Mouse (Mus musculus): ENCODE measurements around the gene Zdhhc17. TPM values are rescaled to one million over a fixed set of nuclear protein-coding genes. Genes with fewer than 3 reads are reported as not detected.

Zdhhc17 gene
- polyA plus RNA-seq, 1 experiment from 2014 or later, result 23.4 TPM

DNA sequence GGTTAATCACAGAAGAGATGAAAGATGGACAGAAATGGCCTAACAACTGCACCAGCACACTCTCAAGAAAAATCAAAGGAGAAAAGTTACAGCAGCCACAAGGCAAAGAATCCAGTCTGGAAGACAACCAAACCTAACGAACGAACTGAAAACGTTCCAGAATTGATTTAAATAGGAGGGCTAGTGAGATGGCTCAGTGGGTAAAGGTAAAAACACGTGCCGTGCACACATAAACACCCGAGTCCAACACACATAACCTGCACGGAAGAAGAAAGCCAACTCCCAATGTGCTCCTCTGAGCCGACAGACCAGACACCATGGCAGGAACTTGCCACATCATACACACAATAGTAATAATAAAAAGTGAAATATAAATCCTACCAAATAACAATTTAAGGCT is 57.7 kb downstream of the Zdhhc17 start:
- H3K9me3 ChIP-seq (replicated peaks), result no peaks in the 10 kb centered on the region

DNA sequence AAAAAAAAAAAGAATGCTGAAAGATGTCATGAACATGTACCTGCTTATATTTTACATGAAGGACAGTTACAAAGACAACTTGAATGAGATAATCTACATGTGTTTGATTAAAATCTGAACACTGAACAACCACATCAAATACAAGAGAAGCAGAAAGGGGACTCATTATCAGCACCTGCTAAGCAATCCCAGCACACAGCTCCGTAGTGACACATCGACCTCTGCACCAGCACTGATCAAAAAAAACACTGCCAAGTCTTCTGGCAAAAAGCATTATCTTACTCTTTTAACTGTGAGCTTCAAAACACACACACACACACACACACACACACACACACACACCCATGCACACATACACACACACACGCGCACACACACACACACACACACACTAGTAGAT is 58.2 kb downstream of the Zdhhc17 start:
- H3K4me1 ChIP-seq, result peaks cover 4% of the 10 kb centered on the region; the same call in 1 of the 2 replicates
- no peak overlapping the region for H3K4me3 ChIP-seq (replicated peaks)
- H3K27ac ChIP-seq (replicated peaks), result no peak overlapping the region
- H3K36me3 ChIP-seq, result peaks cover 25% of the 10 kb centered on the region
- no peaks in the 10 kb centered on the region for H3K9me3 ChIP-seq (replicated peaks)
- no peak overlapping the region for H3K4me2 ChIP-seq (replicated peaks)
- no peaks in the 10 kb centered on the region for H3K27me3 ChIP-seq
- WGBS, result 76% methylated on average over 4 of the region's 4 CpGs
- no peak for ATAC-seq (ENCODE audit: insufficient number of reproducible peaks, low FRiP score, low TSS enrichment, low read depth)
- no peak overlapping the region for H3K9ac ChIP-seq

More for the DNA sequence above, 57.7 kb downstream of the Zdhhc17 start:
- H3K4me3 ChIP-seq (replicated peaks), result no peak overlapping the region
- peaks cover 23% of the 10 kb centered on the region for H3K36me3 ChIP-seq
- peaks cover 4% of the 10 kb centered on the region; the same call in 1 of the 2 replicates for H3K4me1 ChIP-seq
- no peak for ATAC-seq (ENCODE audit: insufficient number of reproducible peaks, low FRiP score, low TSS enrichment, low read depth)
- no peaks in the 10 kb centered on the region for H3K27me3 ChIP-seq
- no peak overlapping the region for H3K27ac ChIP-seq (replicated peaks)
- 75% methylated on average over 8 of the region's 8 CpGs for WGBS
- no peak overlapping the region for H3K4me2 ChIP-seq (replicated peaks)
- no peak overlapping the region for H3K9ac ChIP-seq

DNA sequence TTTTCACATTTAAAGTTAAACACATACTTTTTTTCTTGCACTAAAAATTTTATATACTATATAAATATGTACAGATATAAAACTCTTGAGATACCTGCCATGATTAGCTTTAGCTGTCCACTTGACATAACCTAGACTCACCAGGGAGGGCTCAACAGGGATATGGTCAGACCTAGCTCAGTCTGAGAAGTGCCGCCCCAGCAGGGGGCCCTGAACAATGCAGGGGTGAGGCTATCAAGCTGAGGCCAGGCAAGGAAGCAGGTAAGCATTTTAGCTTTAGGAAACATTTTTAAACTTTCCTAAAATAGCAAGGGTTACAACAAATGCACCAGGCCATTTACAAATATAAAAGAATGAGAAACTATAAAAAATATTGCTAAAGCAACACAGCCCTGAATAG is 58.8 kb downstream of the Zdhhc17 start:
- no peak overlapping the region for H3K4me2 ChIP-seq (replicated peaks)
- no peak for ATAC-seq (ENCODE audit: insufficient number of reproducible peaks, low FRiP score, low TSS enrichment, low read depth)
- WGBS, result 88% methylated on average over 1 of the region's 1 CpGs

DNA sequence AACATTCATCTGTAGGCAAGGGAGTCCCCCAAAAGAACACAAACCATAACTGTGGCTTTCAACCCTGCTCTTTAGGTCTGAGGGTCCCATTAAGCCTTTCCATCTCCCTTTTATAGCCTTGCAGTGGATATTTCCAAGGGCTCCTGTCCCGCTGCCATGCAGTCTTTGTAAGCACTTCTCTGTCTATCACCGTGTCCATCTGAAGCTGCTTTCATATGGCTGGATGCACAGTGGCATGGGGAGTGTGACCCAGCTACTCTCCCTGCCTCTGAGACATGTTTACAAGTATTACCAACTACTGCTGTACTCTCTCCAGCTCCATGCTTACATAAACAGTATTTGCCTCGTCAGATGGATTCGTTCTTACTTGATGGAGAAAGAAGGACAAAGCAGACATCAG is 62.4 kb downstream of the Zdhhc17 start:
- Histone ChIP-seq H3K36me3 (peaks cover 36% of the 10 kb centered on the region), H3K4me3 (replicated peaks) (no peak overlapping the region), H3K9me3 (replicated peaks) (no peaks in the 10 kb centered on the region), H3K27ac (replicated peaks) (no peak overlapping the region), H3K27me3 (no peaks in the 10 kb centered on the region), H3K9ac (no peak overlapping the region), H3K4me1 (no peaks in the 10 kb centered on the region), H3K4me2 (replicated peaks) (no peak overlapping the region)
- WGBS, result 79% methylated on average over 4 of the region's 4 CpGs
- ATAC-seq (ENCODE audit: insufficient number of reproducible peaks, low FRiP score, low TSS enrichment, low read depth), result no peak

More for the DNA sequence above, 58.8 kb downstream of the Zdhhc17 start:
- no peak overlapping the region for H3K9ac ChIP-seq
- no peaks in the 10 kb centered on the region for H3K27me3 ChIP-seq
- H3K36me3 ChIP-seq, result peaks cover 29% of the 10 kb centered on the region
- H3K27ac ChIP-seq (replicated peaks), result no peak overlapping the region
- no peak overlapping the region for H3K4me3 ChIP-seq (replicated peaks)
- peaks cover 4% of the 10 kb centered on the region; the same call in 1 of the 2 replicates for H3K4me1 ChIP-seq
- H3K9me3 ChIP-seq (replicated peaks), result no peaks in the 10 kb centered on the region

DNA sequence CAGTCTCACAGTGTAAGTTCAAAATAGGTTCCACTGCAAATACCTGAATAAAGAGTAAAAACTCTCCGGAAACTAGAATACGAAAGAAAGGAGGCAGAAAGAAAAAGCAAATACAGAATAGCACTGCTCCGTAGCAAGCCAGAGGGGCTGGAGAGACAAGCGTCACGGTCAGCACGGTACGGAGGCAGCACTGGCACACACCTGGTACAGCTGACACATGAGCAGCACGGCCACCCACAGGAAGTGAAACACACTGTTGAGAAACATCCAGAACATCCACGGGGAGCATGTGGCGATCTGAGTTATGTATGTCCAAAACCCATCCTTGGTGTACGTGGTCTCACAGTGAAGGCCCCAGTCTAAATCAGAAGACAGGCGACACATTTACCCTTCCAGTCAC is 64.0 kb downstream of the Zdhhc17 start:
- WGBS, result 80% methylated on average over 12 of the region's 12 CpGs
- Histone ChIP-seq H3K4me2 (replicated peaks) (no peak overlapping the region), H3K4me1 (no peaks in the 10 kb centered on the region), H3K27me3 (no peaks in the 10 kb centered on the region), H3K27ac (replicated peaks) (no peak overlapping the region), H3K4me3 (replicated peaks) (no peak overlapping the region), H3K9me3 (replicated peaks) (no peaks in the 10 kb centered on the region), H3K36me3 (peaks cover 40% of the 10 kb centered on the region), H3K9ac (no peak overlapping the region)
- no peak for ATAC-seq (ENCODE audit: insufficient number of reproducible peaks, low FRiP score, low TSS enrichment, low read depth)

DNA sequence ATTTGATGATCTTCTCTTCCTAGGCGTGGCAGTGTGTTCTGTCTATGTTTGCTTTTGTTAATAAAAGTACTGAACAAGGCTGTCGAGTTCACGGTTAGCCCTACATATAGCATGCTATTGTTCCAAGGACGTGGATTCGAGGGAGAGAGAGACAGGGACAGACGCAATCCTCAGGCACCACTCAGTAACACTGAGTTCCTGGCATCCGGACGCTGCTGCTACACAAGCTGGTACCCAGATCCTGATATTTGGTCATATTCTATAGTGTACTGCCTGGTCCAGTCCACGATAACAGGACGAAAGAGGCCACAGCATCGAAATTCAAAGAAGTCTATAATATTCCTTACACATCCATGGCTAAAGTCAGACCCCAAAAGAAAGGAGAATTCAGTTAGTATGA is 65.8 kb downstream of the Zdhhc17 start:
- no peaks in the 10 kb centered on the region for H3K4me1 ChIP-seq
- no peak overlapping the region for H3K27ac ChIP-seq (replicated peaks)
- H3K36me3 ChIP-seq, result peaks cover 31% of the 10 kb centered on the region
- no peaks in the 10 kb centered on the region for H3K27me3 ChIP-seq
- no peak for ATAC-seq (ENCODE audit: insufficient number of reproducible peaks, low FRiP score, low TSS enrichment, low read depth)
- H3K9ac ChIP-seq, result no peak overlapping the region
- no peak overlapping the region for H3K4me3 ChIP-seq (replicated peaks)
- H3K9me3 ChIP-seq (replicated peaks), result no peaks in the 10 kb centered on the region
- 90% methylated on average over 11 of the region's 11 CpGs for WGBS
- H3K4me2 ChIP-seq (replicated peaks), result no peak overlapping the region

DNA sequence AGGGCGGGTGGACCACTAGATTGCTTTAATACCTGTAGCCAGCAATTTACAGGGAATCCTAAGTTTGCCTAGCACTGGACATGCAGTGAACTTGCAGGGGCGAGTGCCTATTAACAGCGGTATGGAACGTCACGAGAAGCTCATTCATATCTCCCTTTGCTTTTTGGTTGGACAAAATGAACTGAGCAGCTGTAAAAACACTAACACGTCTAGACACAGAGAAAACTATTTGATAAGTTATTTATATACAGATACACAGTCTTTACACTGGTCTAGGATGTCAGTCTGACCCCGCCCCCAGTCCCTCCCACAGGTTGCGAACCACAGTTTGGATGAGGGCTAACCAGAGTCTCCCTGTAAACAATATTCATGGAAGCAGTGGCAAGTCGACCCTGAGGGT is 67.1 kb downstream of the Zdhhc17 start:
- no peaks in the 10 kb centered on the region for H3K9me3 ChIP-seq (replicated peaks)
- H3K4me2 ChIP-seq (replicated peaks), result no peak overlapping the region
- H3K27me3 ChIP-seq, result no peaks in the 10 kb centered on the region
- WGBS, result 83% methylated on average over 9 of the region's 9 CpGs
- ATAC-seq (ENCODE audit: insufficient number of reproducible peaks, low FRiP score, low TSS enrichment, low read depth), result no peak
- H3K27ac ChIP-seq (replicated peaks), result no peak overlapping the region
- no peak overlapping the region for H3K9ac ChIP-seq
- H3K4me3 ChIP-seq (replicated peaks), result no peak overlapping the region
- H3K4me1 ChIP-seq, result no peaks in the 10 kb centered on the region
- peaks cover 39% of the 10 kb centered on the region for H3K36me3 ChIP-seq

DNA sequence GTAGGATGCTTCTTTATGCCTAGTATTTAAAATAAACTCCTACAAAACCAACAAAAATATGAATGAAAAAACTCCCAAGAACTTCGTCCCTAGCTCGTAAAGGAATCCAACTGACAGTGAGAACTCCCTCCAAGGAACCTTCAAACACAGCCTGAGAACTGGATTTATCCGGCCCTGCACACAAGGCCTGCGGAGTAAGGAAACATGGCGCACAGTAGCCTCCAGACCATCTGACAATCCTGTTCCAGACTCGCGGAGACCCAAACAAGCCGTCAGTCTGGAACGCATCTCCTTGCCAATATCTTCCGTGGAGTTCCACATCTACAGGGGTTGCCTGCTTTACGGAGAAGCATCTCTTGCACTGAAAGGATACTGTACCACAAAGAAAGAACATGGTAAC is 68.0 kb downstream of the Zdhhc17 start:
- ATAC-seq (ENCODE audit: insufficient number of reproducible peaks, low FRiP score, low TSS enrichment, low read depth), result no peak
- H3K9me3 ChIP-seq (replicated peaks), result no peaks in the 10 kb centered on the region
- no peak overlapping the region for H3K27ac ChIP-seq (replicated peaks)
- H3K4me3 ChIP-seq (replicated peaks), result no peak overlapping the region
- no peak overlapping the region for H3K9ac ChIP-seq
- peaks cover 34% of the 10 kb centered on the region for H3K36me3 ChIP-seq
- no peaks in the 10 kb centered on the region for H3K4me1 ChIP-seq
- H3K27me3 ChIP-seq, result no peaks in the 10 kb centered on the region
- no peak overlapping the region for H3K4me2 ChIP-seq (replicated peaks)
- WGBS, result 93% methylated on average over 11 of the region's 11 CpGs

DNA sequence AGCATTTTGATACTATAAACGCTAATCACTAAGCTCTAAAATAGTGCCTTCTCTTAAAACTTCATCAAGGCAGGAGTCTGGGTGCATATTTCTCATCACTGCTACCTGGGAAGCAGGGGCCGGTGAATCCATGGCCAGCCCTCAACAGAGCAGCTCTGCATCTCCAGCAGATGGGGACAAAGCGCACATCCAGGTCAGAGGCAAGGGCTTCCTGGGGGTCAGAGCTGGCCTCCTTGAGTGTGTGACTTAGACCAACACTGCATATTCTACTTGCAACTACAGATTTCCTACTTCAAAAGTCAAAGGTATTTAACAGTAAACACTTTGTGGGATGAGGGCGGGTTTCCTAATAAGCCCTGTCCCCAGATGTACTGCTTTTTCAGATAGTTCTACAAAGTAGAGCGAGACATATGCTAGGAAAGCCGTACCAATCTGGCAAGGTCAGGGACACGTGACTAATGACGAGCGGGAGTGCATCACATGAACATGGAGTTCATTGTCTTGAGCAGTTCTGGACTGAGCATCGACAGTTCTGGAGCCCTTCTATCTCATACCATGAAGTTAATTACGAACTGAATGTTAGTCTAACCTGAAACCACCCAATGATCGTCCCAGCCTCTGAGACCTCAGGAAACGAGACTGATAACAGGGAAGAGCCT is 69.1 kb downstream of the Zdhhc17 start:
- H3K36me3 ChIP-seq, result peaks cover 26% of the 10 kb centered on the region
- H3K4me1 ChIP-seq, result no peaks in the 10 kb centered on the region
- H3K9ac ChIP-seq, result no peak overlapping the region
- ATAC-seq (ENCODE audit: insufficient number of reproducible peaks, low FRiP score, low TSS enrichment, low read depth), result no peak
- no peak overlapping the region for H3K27ac ChIP-seq (replicated peaks)
- H3K9me3 ChIP-seq (replicated peaks), result no peaks in the 10 kb centered on the region
- no peak overlapping the region for H3K4me2 ChIP-seq (replicated peaks)
- no peak overlapping the region for H3K4me3 ChIP-seq (replicated peaks)
- no peaks in the 10 kb centered on the region for H3K27me3 ChIP-seq
- WGBS, result 86% methylated on average over 13 of the region's 13 CpGs

DNA sequence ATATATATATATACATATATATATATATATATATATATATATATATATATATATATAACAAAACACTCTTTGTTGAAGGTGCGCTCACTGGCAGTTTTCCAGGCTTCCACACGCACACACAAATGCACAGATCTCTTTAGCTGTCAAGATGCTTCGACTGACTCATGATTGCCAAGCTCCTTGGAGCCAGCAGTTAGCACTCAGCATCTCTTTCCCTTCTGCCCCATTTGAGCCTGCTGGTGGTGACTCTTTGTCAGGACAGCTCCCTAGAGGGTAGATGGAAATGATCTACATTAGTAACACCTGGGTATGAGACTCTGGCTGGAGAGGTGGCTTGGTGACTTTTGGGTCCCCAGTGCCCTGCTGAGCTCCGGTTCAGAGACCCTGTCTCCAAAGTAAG is 70.2 kb downstream of the Zdhhc17 start:
- Histone ChIP-seq H3K27me3 (no peaks in the 10 kb centered on the region), H3K4me3 (replicated peaks) (no peak overlapping the region), H3K4me1 (no peaks in the 10 kb centered on the region), H3K36me3 (peaks cover 26% of the 10 kb centered on the region), H3K27ac (replicated peaks) (no peak overlapping the region), H3K9ac (no peak overlapping the region), H3K4me2 (replicated peaks) (no peak overlapping the region), H3K9me3 (replicated peaks) (no peaks in the 10 kb centered on the region)
- 75% methylated on average over 4 of the region's 4 CpGs for WGBS
- peak; percentile 47; the same call in 1 of the 2 replicates for ATAC-seq (ENCODE audit: insufficient number of reproducible peaks, low FRiP score, low TSS enrichment, low read depth)

DNA sequence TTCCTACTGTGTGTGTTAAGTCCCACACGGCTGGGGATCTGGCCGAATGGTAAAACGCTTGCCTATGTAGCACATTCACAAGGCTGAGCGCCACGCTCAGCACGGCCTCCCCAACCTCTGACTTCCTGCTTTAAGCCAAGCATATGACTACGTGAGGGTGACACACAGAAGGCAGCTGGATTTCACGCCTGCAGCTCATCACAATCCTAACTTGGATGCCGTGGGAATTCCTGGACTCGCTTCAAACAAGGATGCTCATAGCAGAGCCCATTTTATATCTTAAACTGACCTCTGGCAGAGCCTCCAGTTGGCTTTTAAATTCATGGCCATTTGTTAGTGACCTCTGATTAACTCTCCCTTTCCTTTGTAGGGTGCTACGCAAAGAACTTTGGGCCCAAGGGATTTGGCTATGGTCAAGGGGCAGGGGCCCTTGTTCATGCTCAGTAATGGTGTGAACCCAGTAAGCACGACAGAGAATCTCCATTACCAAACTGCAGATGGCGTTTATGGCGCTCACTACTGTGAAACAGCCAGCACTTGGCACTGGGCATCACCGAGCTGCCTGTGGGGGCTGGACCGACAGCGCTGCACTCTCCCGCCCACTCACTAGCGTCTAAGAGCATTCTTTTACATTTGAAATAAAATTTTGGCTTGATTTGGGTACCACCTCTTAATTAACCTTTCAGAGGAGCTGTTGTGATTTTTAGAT is 70.9 kb downstream of the Zdhhc17 start:
- no peaks in the 10 kb centered on the region for H3K4me1 ChIP-seq
- no peak for ATAC-seq (ENCODE audit: insufficient number of reproducible peaks, low FRiP score, low TSS enrichment, low read depth)
- H3K36me3 ChIP-seq, result peaks cover 23% of the 10 kb centered on the region
- H3K27ac ChIP-seq (replicated peaks), result no peak overlapping the region
- no peak overlapping the region for H3K4me3 ChIP-seq (replicated peaks)
- H3K4me2 ChIP-seq (replicated peaks), result no peak overlapping the region
- H3K9me3 ChIP-seq (replicated peaks), result no peaks in the 10 kb centered on the region
- H3K27me3 ChIP-seq, result no peaks in the 10 kb centered on the region
- no peak overlapping the region for H3K9ac ChIP-seq
- WGBS, result 82% methylated on average over 19 of the region's 19 CpGs

DNA sequence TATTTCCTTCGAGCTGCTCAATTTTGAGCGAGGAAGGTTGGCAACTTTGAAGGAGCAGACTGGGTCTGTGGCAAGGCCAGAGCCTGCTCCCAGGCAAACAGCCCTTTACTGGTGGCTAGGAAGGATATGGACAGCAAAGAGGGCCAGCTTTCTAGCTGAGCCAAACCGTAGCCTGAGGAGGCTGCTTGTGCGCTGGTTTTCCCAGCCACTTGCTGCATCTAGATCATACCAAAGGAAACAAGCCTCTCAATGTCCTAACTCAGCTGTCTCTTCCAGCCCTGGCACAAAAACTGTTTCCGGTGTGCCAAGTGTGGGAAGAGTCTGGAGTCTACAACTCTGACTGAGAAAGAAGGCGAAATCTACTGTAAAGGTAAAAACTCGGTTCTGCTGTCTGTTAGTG is 71.6 kb downstream of the Zdhhc17 start:
- H3K9me3 ChIP-seq (replicated peaks), result no peaks in the 10 kb centered on the region
- peaks cover 23% of the 10 kb centered on the region for H3K36me3 ChIP-seq
- H3K9ac ChIP-seq, result no peak overlapping the region
- H3K4me3 ChIP-seq (replicated peaks), result no peak overlapping the region
- no peak overlapping the region for H3K27ac ChIP-seq (replicated peaks)
- no peak for ATAC-seq (ENCODE audit: insufficient number of reproducible peaks, low FRiP score, low TSS enrichment, low read depth)
- H3K4me1 ChIP-seq, result no peaks in the 10 kb centered on the region
- WGBS, result 92% methylated on average over 7 of the region's 7 CpGs
- H3K27me3 ChIP-seq, result no peaks in the 10 kb centered on the region
- H3K4me2 ChIP-seq (replicated peaks), result no peak overlapping the region

All from embryonic facial prominence, embryonic 15.5 days (tissue).